ENCODE assay signal across 17 mouse cellular contexts in the genomic region with DNA sequence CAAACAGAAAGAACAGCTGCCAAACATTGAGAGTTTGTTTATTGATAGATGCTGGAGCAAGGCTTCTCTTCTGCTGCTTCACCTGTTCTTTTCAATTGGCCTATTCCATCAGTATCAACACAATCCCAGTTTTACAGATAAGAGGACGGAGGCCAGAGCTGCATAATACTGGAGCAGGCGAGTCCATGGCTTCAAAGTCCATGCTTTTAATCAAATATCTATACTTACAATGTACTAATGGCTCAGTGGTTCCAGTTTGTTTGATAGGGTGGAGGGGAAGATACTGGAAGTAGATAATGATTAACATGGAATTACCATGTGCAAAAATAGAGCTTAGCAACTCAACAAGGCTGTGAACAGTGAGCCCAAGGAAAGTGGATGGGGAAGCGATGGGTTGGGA.
"Had no signal": no experiment of that assay in that cellular context is flagged by ENCODE, and none has a peak within 500 bp of the region (broad histone marks: within the 10 kb centered on the region; RNA-seq: fewer than 3 reads in every experiment).

No protein-coding gene starts in this region.

- H3K4me2 ChIP-seq: liver, embryonic 15.5 days; lung, embryonic 15.5 days; midbrain, embryonic 12.5 days; midbrain, embryonic 15.5 days; neural tube, embryonic 12.5 days had no signal

- H3K9ac ChIP-seq: liver, embryonic 15.5 days; liver, postnatal 0 days; lung, embryonic 15.5 days; midbrain, embryonic 12.5 days; midbrain, embryonic 15.5 days; neural tube, embryonic 12.5 days had no signal

- DNase-seq: liver, postnatal 0 days; lung, adult 2 months; lung, postnatal 14 days; lung, postnatal 36 days; right cerebral cortex, postnatal 14 days; spleen, adult 18-20 months; thymus, adult 2 months; thymus, postnatal 25 days; thymus, postnatal 4 days had no signal

- H3K27ac ChIP-seq: liver, embryonic 15.5 days; lung, embryonic 15.5 days; macrophage; midbrain, embryonic 12.5 days; midbrain, embryonic 15.5 days; neural tube, embryonic 12.5 days had no signal

- H3K4me3 ChIP-seq: liver, embryonic 15.5 days; lung, embryonic 15.5 days; megakaryocyte, embryonic 14.5 days; midbrain, embryonic 12.5 days; midbrain, embryonic 15.5 days; neural tube, embryonic 12.5 days had no signal

- ATAC-seq: liver, postnatal 0 days; lung, postnatal 0 days; midbrain, embryonic 15.5 days had no signal

- H3K27me3 ChIP-seq: liver, embryonic 15.5 days; lung, embryonic 15.5 days; megakaryocyte, embryonic 14.5 days; neural tube, embryonic 12.5 days had no signal

- H3K4me1 ChIP-seq: liver, embryonic 15.5 days; neural tube, embryonic 12.5 days had no signal

- H3K9me3 ChIP-seq: liver, embryonic 15.5 days; lung, embryonic 15.5 days; megakaryocyte, embryonic 14.5 days; midbrain, embryonic 12.5 days; midbrain, embryonic 15.5 days; neural tube, embryonic 12.5 days had no signal

- H3K36me3 ChIP-seq: liver, embryonic 15.5 days; lung, embryonic 15.5 days; midbrain, embryonic 12.5 days; midbrain, embryonic 15.5 days; neural tube, embryonic 12.5 days had no signal
